Mouse (Mus musculus) hindbrain, postnatal 0 days (tissue): Measurements from ENCODE around the gene Zfp385c. TPM values are rescaled to one million over a fixed set of nuclear protein-coding genes. Genes with fewer than 3 reads are reported as not detected.

Experiments used
- ATAC-seq: fragments of 200-750 bp; cut with Nextera tagmentation; 2 replicates; pipeline ENCODE4 v1.8.0; 2017; ENCODE audit warnings: mild to moderate bottlenecking, moderate TSS enrichment, moderate library complexity
- DNase-seq: peaks from one replicate; pipeline ENCODE4 v3.0.0-alpha.2; 2015; ENCODE audit warnings: low spot score
- H3K27ac ChIP-seq: fragments of 300-500 bp; sonication (generic); 2 replicates; pipeline ENCODE4 v1.5.1; 2014; ENCODE audit warnings: mild to moderate bottlenecking
- H3K27me3 ChIP-seq: fragments of 300-500 bp; sonication (generic); 2 replicates; pipeline ENCODE4 v1.6.1; 2014; ENCODE audit warnings: low read length, mixed read lengths; ENCODE audit not compliant: insufficient read depth
- H3K36me3 ChIP-seq: fragments of 300-500 bp; sonication (generic); 2 replicates; pipeline ENCODE4 v1.6.1; 2014; ENCODE audit warnings: low read length, mixed read lengths; ENCODE audit not compliant: insufficient read depth
- H3K4me1 ChIP-seq: fragments of 300-500 bp; sonication (generic); 2 replicates; pipeline ENCODE4 v1.6.1; 2014; ENCODE audit warnings: antibody characterized with exemption, low read length, mixed read lengths; ENCODE audit not compliant: insufficient read depth
- H3K4me2 ChIP-seq: fragments of 300-500 bp; sonication (generic); 2 replicates; pipeline ENCODE4 v1.6.1; 2014; ENCODE audit warnings: low read depth, mild to moderate bottlenecking, low read length, moderate library complexity, mixed read lengths
- H3K4me3 ChIP-seq: fragments of 300-500 bp; sonication (generic); 2 replicates; pipeline ENCODE4 v1.5.1; 2014; ENCODE audit warnings: low read length
- H3K9ac ChIP-seq: fragments of 300-500 bp; sonication (generic); replicated peaks from 2 replicates; pipeline ENCODE4 v1.6.1; 2014; ENCODE audit warnings: mild to moderate bottlenecking, low read length, moderate library complexity, mixed read lengths
- H3K9me3 ChIP-seq: fragments of 300-500 bp; sonication (generic); 2 replicates; pipeline ENCODE4 v1.6.1; 2016; ENCODE audit warnings: low read length, mixed read lengths
- CTCF ChIP-seq: IDR thresholded peaks from 2 replicates; pipeline ENCODE4 v1.5.1; 2016; ENCODE audit warnings: antibody characterized with exemption, control low read depth, low read depth
- WGBS: fragments of 180-500 bp; shearing (Covaris S2); extraction: QIAGEN DNeasy Blood & Tissue Kit; methylation state at CpG from one replicate; pipeline ENCODE4 v1.1.7; 2014; 5-methylcytosine and 5-hydroxymethylcytosine counted together
- polyA plus RNA-seq: library from polyadenylated mRNA; unstranded; fragments of >200 nt; fragmentation: Nextera tagmentation; extraction: Ambion mirVana; gene quantifications from 2 replicates; pipeline ENCODE4 v1.2.1, GENCODE M21; 2015
- total RNA-seq: library from RNA; depleted of rRNA; stranded (reverse); fragments of >200 nt; gene quantifications from 2 replicates; pipeline ENCODE4 v1.2.3, GENCODE M21; 2014

The Zfp385c gene
- total and polyA plus RNA-seq, 2 experiments from 2014 or later = 9.8 to 10.0 TPM

DNA sequence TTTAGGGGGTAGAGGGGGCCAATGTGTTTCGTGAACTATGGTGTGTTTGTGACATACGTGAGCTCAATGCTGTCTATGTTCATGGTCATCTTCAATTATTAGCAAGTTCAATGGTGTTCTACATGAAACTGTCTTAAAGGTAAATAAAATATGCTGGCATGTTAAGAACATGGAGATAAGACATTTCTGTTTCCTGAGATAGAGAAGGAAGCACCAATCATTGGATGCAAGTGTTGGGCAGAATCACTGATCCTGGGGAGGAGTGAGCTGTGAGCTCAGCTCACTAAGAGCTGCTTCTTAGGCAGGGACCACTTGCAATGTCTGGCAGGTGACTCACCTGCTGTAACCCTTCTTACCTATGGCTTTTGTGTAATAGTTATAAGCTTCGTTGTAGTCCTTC lies 90.9 kb downstream of the Zfp385c start:
- H3K9ac ChIP-seq = no peak overlapping the region
- DNase-seq = no peak
- no peak for ATAC-seq
- H3K4me1 ChIP-seq = peaks cover 11% of the 10 kb centered on the region
- H3K27me3 ChIP-seq = no peaks in the 10 kb centered on the region
- no peak overlapping the region for H3K4me3 ChIP-seq
- no peak for TF ChIP-seq CTCF
- H3K9me3 ChIP-seq = no peaks in the 10 kb centered on the region
- H3K27ac ChIP-seq = no peak overlapping the region
- 96% methylated on average over 3 of the region's 3 CpGs for WGBS
- no peak overlapping the region for H3K4me2 ChIP-seq
- peaks cover 44% of the 10 kb centered on the region for H3K36me3 ChIP-seq

DNA sequence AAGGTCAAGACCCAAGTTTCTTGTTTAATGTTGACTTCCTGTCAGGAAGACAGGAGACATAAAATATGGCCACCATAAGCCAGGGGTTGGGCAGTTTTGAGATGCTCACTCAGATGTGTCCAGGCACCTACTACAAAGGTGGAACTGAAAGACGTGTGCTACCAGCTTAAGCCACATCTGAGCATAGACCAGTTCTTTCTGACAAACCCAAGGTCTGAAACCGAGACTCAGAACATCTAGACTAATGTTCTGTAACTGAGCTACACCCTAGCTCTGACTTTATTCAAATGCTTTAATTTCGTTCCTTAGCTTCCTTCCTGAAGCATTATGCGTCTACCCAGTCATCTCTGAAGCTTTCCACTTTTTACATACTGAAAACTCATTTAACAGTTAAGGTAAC lies 94.2 kb downstream of the Zfp385c start:
- 91% methylated on average over 4 of the region's 4 CpGs for WGBS
- H3K27ac ChIP-seq = no peak overlapping the region
- no peak for ATAC-seq

DNA sequence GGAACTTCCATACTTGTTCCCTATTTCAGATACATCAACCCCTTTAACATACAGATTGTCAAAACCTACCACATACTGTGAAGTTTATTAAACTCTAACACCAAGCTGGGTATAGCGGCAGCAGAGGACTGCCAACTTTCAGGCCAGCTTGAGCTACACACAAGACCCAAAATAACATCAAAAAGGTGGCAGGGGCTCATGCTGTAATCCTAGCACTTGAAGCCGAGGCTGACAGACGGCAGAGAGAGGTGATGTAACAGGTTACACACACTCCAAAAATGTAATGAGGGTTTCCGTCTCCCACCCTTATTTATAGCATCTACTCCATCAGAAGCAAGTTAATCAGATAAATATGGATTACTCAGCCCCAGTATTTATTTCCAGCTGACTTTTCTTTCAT lies 96.7 kb downstream of the Zfp385c start:
- Histone ChIP-seq H3K9me3 (no peaks in the 10 kb centered on the region), H3K4me2 (no peak overlapping the region), H3K9ac (no peak overlapping the region), H3K4me3 (no peak overlapping the region), H3K27me3 (no peaks in the 10 kb centered on the region), H3K4me1 (no peaks in the 10 kb centered on the region), H3K27ac (no peak overlapping the region), H3K36me3 (peaks cover 63% of the 10 kb centered on the region)
- no peak for DNase-seq
- 82% methylated on average over 4 of the region's 4 CpGs for WGBS
- no peak for ATAC-seq
- no peak for TF ChIP-seq CTCF

More for the DNA sequence above, 94.2 kb downstream of the Zfp385c start:
- Histone ChIP-seq H3K36me3 (peaks cover 49% of the 10 kb centered on the region), H3K9ac (no peak overlapping the region), H3K4me2 (no peak overlapping the region), H3K4me1 (no peaks in the 10 kb centered on the region), H3K9me3 (no peaks in the 10 kb centered on the region), H3K4me3 (no peak overlapping the region), H3K27me3 (no peaks in the 10 kb centered on the region)
- no peak for TF ChIP-seq CTCF
- no peak for DNase-seq

DNA sequence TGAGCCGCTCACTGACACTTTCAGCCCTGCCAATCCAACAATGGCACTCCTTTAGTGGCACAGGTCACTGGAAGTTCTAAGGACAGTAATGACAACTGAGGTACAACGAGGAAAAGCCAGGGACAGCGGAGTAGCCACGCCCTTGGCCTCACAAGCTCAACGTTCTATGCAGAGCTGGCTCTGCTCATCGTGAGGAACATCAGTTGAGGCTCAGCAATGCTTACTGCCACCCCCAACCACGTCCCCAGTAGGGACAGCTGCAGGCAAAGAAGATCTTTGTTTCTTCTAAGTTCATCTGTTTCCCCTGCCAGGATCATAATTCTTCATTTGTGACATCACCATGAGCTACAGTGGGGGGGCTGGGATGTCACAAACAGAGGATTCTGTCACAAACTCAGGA lies 97.6 kb downstream of the Zfp385c start:
- Histone ChIP-seq H3K36me3 (peaks cover 60% of the 10 kb centered on the region), H3K4me1 (no peaks in the 10 kb centered on the region), H3K27ac (no peak overlapping the region), H3K4me3 (no peak overlapping the region), H3K9ac (no peak overlapping the region), H3K9me3 (no peaks in the 10 kb centered on the region), H3K4me2 (no peak overlapping the region), H3K27me3 (no peaks in the 10 kb centered on the region)
- ATAC-seq = no peak
- no peak for TF ChIP-seq CTCF
- 82% methylated on average over 7 of the region's 7 CpGs for WGBS
- no peak for DNase-seq

DNA sequence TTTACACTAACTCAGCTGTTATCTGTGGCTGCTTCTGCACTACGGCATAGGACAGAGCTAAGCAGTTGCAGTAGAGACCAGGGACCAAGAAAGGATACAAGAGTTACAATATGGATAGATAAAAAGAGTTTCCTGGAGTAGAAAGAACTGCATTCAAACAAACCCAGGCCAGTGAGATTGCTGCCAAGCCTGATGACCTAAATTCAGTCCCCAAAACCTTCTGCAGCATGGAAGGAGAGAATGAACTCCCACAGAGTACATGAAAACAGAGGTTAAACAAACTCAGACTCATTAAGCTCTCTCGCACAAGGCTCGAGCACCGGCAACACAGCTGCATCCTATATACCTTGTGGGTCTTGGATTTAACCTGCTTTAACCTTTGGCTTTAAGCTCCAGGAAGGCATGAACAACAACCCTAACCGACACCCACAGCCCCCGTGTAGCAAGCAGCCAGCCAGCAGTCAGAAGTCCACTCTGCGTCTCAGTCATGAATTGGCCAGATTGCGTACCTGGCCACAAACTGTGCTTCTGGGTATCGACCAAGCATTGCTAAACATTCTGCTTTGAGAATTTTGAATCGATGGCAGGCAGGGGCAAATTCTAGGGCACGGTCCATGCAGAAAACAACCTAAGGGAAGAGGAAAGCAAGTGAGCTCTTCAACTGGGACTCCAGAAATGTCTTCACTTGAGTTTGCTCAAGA lies 99.8 kb downstream of the Zfp385c start:
- DNase-seq = no peak
- Histone ChIP-seq H3K4me3 (no peak overlapping the region), H3K9me3 (no peaks in the 10 kb centered on the region), H3K4me1 (no peaks in the 10 kb centered on the region), H3K27ac (no peak overlapping the region), H3K9ac (no peak overlapping the region), H3K4me2 (no peak overlapping the region), H3K36me3 (peaks cover 58% of the 10 kb centered on the region), H3K27me3 (no peaks in the 10 kb centered on the region)
- WGBS = 83% methylated on average over 11 of the region's 11 CpGs
- TF ChIP-seq CTCF = no peak
- ATAC-seq = no peak

DNA sequence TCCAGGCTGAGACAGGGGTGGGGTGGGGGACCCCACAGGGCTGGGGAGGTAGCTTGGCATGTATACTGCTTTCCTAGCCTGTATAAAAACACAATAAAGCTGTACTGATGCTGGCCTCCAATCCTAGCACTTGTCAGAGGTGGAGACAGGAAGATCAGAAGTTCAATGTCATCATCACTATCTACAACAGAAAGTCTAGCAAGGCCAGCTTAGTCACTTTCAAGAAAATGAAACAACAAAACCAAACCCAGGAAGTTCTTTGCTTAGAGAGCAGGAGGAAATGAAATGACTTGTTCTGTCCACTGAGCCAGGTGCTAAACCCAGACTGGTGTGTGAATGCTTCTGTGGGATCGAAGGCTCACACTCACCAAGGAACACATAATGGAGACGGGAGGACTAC lies 103.8 kb downstream of the Zfp385c start:
- H3K36me3 ChIP-seq = peaks cover 84% of the 10 kb centered on the region
- H3K9me3 ChIP-seq = no peaks in the 10 kb centered on the region
- no peak for ATAC-seq
- no peak overlapping the region for H3K4me2 ChIP-seq
- no peaks in the 10 kb centered on the region for H3K4me1 ChIP-seq
- DNase-seq = no peak
- no peak for TF ChIP-seq CTCF
- H3K9ac ChIP-seq = no peak overlapping the region
- H3K27ac ChIP-seq = no peak overlapping the region
- WGBS = 96% methylated on average over 2 of the region's 2 CpGs
- H3K4me3 ChIP-seq = no peak overlapping the region
- no peaks in the 10 kb centered on the region for H3K27me3 ChIP-seq

DNA sequence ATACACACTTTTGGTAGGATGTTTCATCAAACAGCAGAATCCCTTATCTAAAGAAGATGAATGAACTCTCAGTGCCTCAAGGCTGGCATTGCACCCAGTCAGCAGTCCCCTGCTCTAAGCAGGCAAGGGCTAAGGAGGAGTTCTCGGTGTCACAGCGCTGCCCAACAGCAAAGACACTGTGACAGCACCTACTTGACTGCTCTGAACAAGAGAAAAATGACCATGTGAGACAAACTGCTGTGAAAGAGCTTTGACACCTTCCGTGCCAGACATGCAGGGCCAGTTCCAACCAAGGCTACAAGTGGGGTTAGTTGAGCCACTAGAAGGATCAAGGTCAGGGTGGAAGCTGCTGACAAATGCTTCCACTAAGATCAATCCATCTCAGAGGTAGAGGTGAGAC lies 107.1 kb downstream of the Zfp385c start:
- H3K27me3 ChIP-seq = no peaks in the 10 kb centered on the region
- 98% methylated on average over 3 of the region's 3 CpGs for WGBS
- no peaks in the 10 kb centered on the region for H3K4me1 ChIP-seq
- no peak overlapping the region for H3K27ac ChIP-seq
- ATAC-seq (no peak), DNase-seq (no peak)
- H3K9me3 ChIP-seq = no peaks in the 10 kb centered on the region
- H3K4me2 ChIP-seq = no peak overlapping the region
- H3K36me3 ChIP-seq = peaks cover 87% of the 10 kb centered on the region
- no peak for TF ChIP-seq CTCF
- H3K4me3 ChIP-seq = no peak overlapping the region
- no peak overlapping the region for H3K9ac ChIP-seq
